Mouse (Mus musculus) embryo, embryonic 11.5 days (tissue): ENCODE data around the gene Opalin.

ENCODE experiments used
- DNase-seq: peaks from one replicate; pipeline ENCODE4 v3.0.0-alpha.2; 2012; ENCODE audit warnings: low read depth, low spot score

The Opalin gene

GRCm38 (mm10) chr19:41076906-41077305 lies at the start of gene Opalin:
Opalin (minus strand) TSS chr19:41077113.
- DNase-seq, result no peak

GRCm38 (mm10) chr19:41123009-41123408 lies 46.1 kb upstream of the Opalin start:
- DNase-seq, result no peak

GRCm38 (mm10) chr19:41119924-41120323 lies 43.0 kb upstream of the Opalin start:
- DNase-seq, result no peak

GRCm38 (mm10) chr19:41118346-41118745 lies 41.4 kb upstream of the Opalin start:
- DNase-seq, result no peak

- no peak for DNase-seq
Observed at GRCm38 (mm10) chr19:41117334-41117733, 40.4 kb upstream of the Opalin start.

- no peak for DNase-seq
Observed at GRCm38 (mm10) chr19:41114611-41115010, 37.7 kb upstream of the Opalin start.

- DNase-seq, result no peak
Observed at GRCm38 (mm10) chr19:41113911-41114531, 37.1 kb upstream of the Opalin start.

GRCm38 (mm10) chr19:41112609-41113008 lies 35.7 kb upstream of the Opalin start:
- no peak for DNase-seq

- no peak for DNase-seq
Observed at GRCm38 (mm10) chr19:41109991-41110390, 33.1 kb upstream of the Opalin start.

GRCm38 (mm10) chr19:41109496-41109895 lies 32.6 kb upstream of the Opalin start:
- no peak for DNase-seq

- no peak for DNase-seq
Observed at GRCm38 (mm10) chr19:41108666-41109065, 31.8 kb upstream of the Opalin start.

GRCm38 (mm10) chr19:41107530-41107929 lies 30.6 kb upstream of the Opalin start:
- no peak for DNase-seq

- DNase-seq, result peak; percentile 32
Observed at GRCm38 (mm10) chr19:41104922-41105321, 28.0 kb upstream of the Opalin start.

GRCm38 (mm10) chr19:41101390-41101789 lies 24.5 kb upstream of the Opalin start:
- DNase-seq, result no peak

GRCm38 (mm10) chr19:41100863-41101262 lies 23.9 kb upstream of the Opalin start:
- DNase-seq, result no peak

- no peak for DNase-seq
Observed at GRCm38 (mm10) chr19:41097038-41097437, 20.1 kb upstream of the Opalin start.

- no peak for DNase-seq
Observed at GRCm38 (mm10) chr19:41091901-41092300, 15.0 kb upstream of the Opalin start.

- peak; percentile 59 for DNase-seq
Observed at GRCm38 (mm10) chr19:41089833-41090232, 12.9 kb upstream of the Opalin start.

GRCm38 (mm10) chr19:41088491-41088890 lies 11.6 kb upstream of the Opalin start:
- DNase-seq, result no peak

GRCm38 (mm10) chr19:41087901-41088300 lies 11.0 kb upstream of the Opalin start:
- no peak for DNase-seq

- DNase-seq, result peak; percentile 63
Observed at GRCm38 (mm10) chr19:41086700-41087099, 9.8 kb upstream of the Opalin start.

GRCm38 (mm10) chr19:41086289-41086688 lies 9.4 kb upstream of the Opalin start:
- no peak for DNase-seq

GRCm38 (mm10) chr19:41083646-41084045 lies 6.7 kb upstream of the Opalin start:
- DNase-seq, result no peak

GRCm38 (mm10) chr19:41081589-41081988 lies 4.7 kb upstream of the Opalin start:
- no peak for DNase-seq
